Mouse (Mus musculus): ENCODE measurements around the gene Olfr524. TPM values are rescaled to one million over a fixed set of nuclear protein-coding genes. Genes with fewer than 3 reads are reported as not detected.

Olfr524 gene
- polyA plus RNA-seq, 2 experiments, result not detected

- ATAC-seq (ENCODE audit: low FRiP score, low read depth) (no peak), DNase-seq (ENCODE audit: low spot score) (no peak)
- Histone ChIP-seq H3K4me3 (replicated peaks; ENCODE audit: low read length) (peak within 1 kb of the TSS; percentile 20), H3K36me3 (ENCODE audit: control insufficient read depth, insufficient read depth, low read length) (no peaks in the 10 kb centered on the region), H3K27ac (replicated peaks; ENCODE audit: low read depth, low read length) (no peak within 1 kb of the TSS), H3K4me1 (ENCODE audit: control insufficient read depth, insufficient read depth, low read length) (0 out of 2 replicates have a peak, but pooled peaks cover 3% of the 10 kb centered on the region), H3K27me3 (ENCODE audit: control insufficient read depth, insufficient read depth, low read length) (peaks cover 27% of the 10 kb centered on the region), H3K9ac (ENCODE audit: low read depth, low read length, severe bottlenecking) (peak within 1 kb of the TSS; percentile 31; the same call in 1 of the 2 replicates), H3K9me3 (ENCODE audit: control insufficient read depth, low read length) (no peaks in the 10 kb centered on the region), H3K4me2 (replicated peaks; ENCODE audit: low read depth, low read length, severe bottlenecking) (peak within 1 kb of the TSS; percentile 33; the same call in 1 of the 2 replicates)
- 1% methylated on average over 19 of the region's 28 CpGs for WGBS
- no peak for TF ChIP-seq POLR2A (IDR thresholded peaks at IDR 0.05; ENCODE audit: borderline replicate concordance, extremely low read depth, insufficient read depth, insufficient read length)
Observed at GRCm38 (mm10) chr7:140154218-140154927, 51.4 kb downstream of the Olfr524 start, which contains the start of gene Sprn. TSS of gene Sprn (minus strand) at chr7:140154877.

DNA sequence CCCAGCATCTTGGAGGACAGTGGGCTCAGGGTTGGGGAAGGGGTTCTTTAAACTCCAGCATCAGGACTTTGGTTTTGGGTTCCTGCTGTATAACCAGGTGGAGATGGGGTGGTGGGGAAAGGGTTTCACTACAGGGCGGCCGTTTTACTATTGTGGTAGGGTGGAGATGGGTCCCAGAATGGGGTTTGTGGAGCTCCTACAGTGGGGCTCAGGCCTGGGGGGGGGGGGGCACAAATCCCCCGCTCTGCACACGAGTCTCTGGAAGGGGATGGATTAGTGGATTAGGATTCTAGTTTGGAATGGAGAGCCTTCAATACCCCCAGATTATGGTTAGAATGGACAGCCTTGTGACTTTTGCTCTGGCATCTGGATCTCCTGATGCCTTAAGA, 51.9 kb downstream of the Olfr524 start:
- Histone ChIP-seq H3K36me3 (ENCODE audit: control insufficient read depth, insufficient read depth, low read length) (0 out of 2 replicates have a peak, but pooled peaks cover under 1% of the 10 kb centered on the region), H3K27ac (replicated peaks; ENCODE audit: low read depth, low read length) (no peak overlapping the region), H3K4me2 (replicated peaks; ENCODE audit: low read depth, low read length, severe bottlenecking) (no peak overlapping the region), H3K9me3 (ENCODE audit: control insufficient read depth, low read length) (no peaks in the 10 kb centered on the region), H3K4me1 (ENCODE audit: control insufficient read depth, insufficient read depth, low read length) (0 out of 2 replicates have a peak, but pooled peaks cover 3% of the 10 kb centered on the region), H3K27me3 (ENCODE audit: control insufficient read depth, insufficient read depth, low read length) (peaks cover 27% of the 10 kb centered on the region), H3K4me3 (replicated peaks; ENCODE audit: low read length) (peak overlapping the region; percentile 20; the same call in 1 of the 2 replicates), H3K9ac (ENCODE audit: low read depth, low read length, severe bottlenecking) (peak overlapping the region; percentile 31; the same call in 1 of the 2 replicates)
- no peak for DNase-seq (ENCODE audit: low spot score)
- 30% methylated on average over 4 of the region's 4 CpGs for WGBS
- no peak for TF ChIP-seq POLR2A (IDR thresholded peaks at IDR 0.05; ENCODE audit: borderline replicate concordance, extremely low read depth, insufficient read depth, insufficient read length)
- ATAC-seq (ENCODE audit: low FRiP score, low read depth), result no peak

- no peak for ATAC-seq (ENCODE audit: low FRiP score, low read depth)
- TF ChIP-seq POLR2A (IDR thresholded peaks at IDR 0.05; ENCODE audit: borderline replicate concordance, extremely low read depth, insufficient read depth, insufficient read length), result no peak
- peak overlapping the region; percentile 34; the same call in 1 of the 2 replicates for H3K9ac ChIP-seq (ENCODE audit: low read depth, low read length, severe bottlenecking)
- H3K36me3 ChIP-seq (ENCODE audit: control insufficient read depth, insufficient read depth, low read length), result 0 out of 2 replicates have a peak, but pooled peaks cover 2% of the 10 kb centered on the region
- peaks cover 27% of the 10 kb centered on the region for H3K27me3 ChIP-seq (ENCODE audit: control insufficient read depth, insufficient read depth, low read length)
- no peak for DNase-seq (ENCODE audit: low spot score)
- H3K4me1 ChIP-seq (ENCODE audit: control insufficient read depth, insufficient read depth, low read length), result 0 out of 2 replicates have a peak, but pooled peaks cover 3% of the 10 kb centered on the region
- H3K27ac ChIP-seq (replicated peaks; ENCODE audit: low read depth, low read length), result no peak overlapping the region
- 3% methylated on average over 25 of the region's 28 CpGs for WGBS
- peak overlapping the region; percentile 19; the same call in 1 of the 2 replicates for H3K4me3 ChIP-seq (replicated peaks; ENCODE audit: low read length)
- no peaks in the 10 kb centered on the region for H3K9me3 ChIP-seq (ENCODE audit: control insufficient read depth, low read length)
- H3K4me2 ChIP-seq (replicated peaks; ENCODE audit: low read depth, low read length, severe bottlenecking), result peak overlapping the region; percentile 46
Observed at GRCm38 (mm10) chr7:140153383-140153782, 52.4 kb downstream of the Olfr524 start.

Other genes starting within 250 kb of the Olfr524 start
- gene 6430531B16Rik, start 227.2 kb downstream of the Olfr524 start, polyA plus RNA-seq (2012; rRNA removed), result 0.08 and 0.40 TPM in 2 replicates
- gene 6430531B16Rik, start 227.2 kb downstream of the Olfr524 start, polyA plus RNA-seq (2014; fragmentation: Nextera tagmentation; extraction: Ambion mirVana), result 0.75 TPM in 1 of 2 replicates, not detected in the other
- gene Adam8, start 213.4 kb downstream of the Olfr524 start, polyA plus RNA-seq (2012; rRNA removed), result 8.8 and 9.5 TPM in 2 replicates
- gene Adam8, start 213.4 kb downstream of the Olfr524 start, polyA plus RNA-seq (2014; fragmentation: Nextera tagmentation; extraction: Ambion mirVana), result 1.8 and 2.2 TPM in 2 replicates
- 58.3 and 75.1 TPM in 2 replicates for gene Zfp511, start 169.6 kb downstream of the Olfr524 start, polyA plus RNA-seq (2012; rRNA removed)
- 37.2 and 41.1 TPM in 2 replicates for gene Zfp511, start 169.6 kb downstream of the Olfr524 start, polyA plus RNA-seq (2014; fragmentation: Nextera tagmentation; extraction: Ambion mirVana)
- gene Tubgcp2, start 169.3 kb downstream of the Olfr524 start, polyA plus RNA-seq (2012; rRNA removed), result 69.1 and 76.7 TPM in 2 replicates
- gene Tubgcp2, start 169.3 kb downstream of the Olfr524 start, polyA plus RNA-seq (2014; fragmentation: Nextera tagmentation; extraction: Ambion mirVana), result 58.8 and 66.2 TPM in 2 replicates
- not detected in 2 replicates for gene Msx3, start 156.9 kb downstream of the Olfr524 start, polyA plus RNA-seq (2012; rRNA removed)
- gene Msx3, start 156.9 kb downstream of the Olfr524 start, polyA plus RNA-seq (2014; fragmentation: Nextera tagmentation; extraction: Ambion mirVana), result not detected in 2 replicates
- gene Caly, start 123.4 kb downstream of the Olfr524 start, polyA plus RNA-seq (2012; rRNA removed), result 0.46 and 0.65 TPM in 2 replicates
- gene Caly, start 123.4 kb downstream of the Olfr524 start, polyA plus RNA-seq (2014; fragmentation: Nextera tagmentation; extraction: Ambion mirVana), result 0.69 and 0.77 TPM in 2 replicates
- 0.80 and 13.6 TPM in 2 replicates for gene Prap1, start 112.6 kb downstream of the Olfr524 start, polyA plus RNA-seq (2012; rRNA removed)
- 0.33 TPM in 1 of 2 replicates, not detected in the other for gene Prap1, start 112.6 kb downstream of the Olfr524 start, polyA plus RNA-seq (2014; fragmentation: Nextera tagmentation; extraction: Ambion mirVana)
- 30.3 TPM in 2 replicates for gene Fuom, start 103.5 kb downstream of the Olfr524 start, polyA plus RNA-seq (2012; rRNA removed)
- gene Fuom, start 103.5 kb downstream of the Olfr524 start, polyA plus RNA-seq (2014; fragmentation: Nextera tagmentation; extraction: Ambion mirVana), result 28.3 and 28.8 TPM in 2 replicates
- 12.6 and 13.5 TPM in 2 replicates for gene Paox, start 90.2 kb downstream of the Olfr524 start, polyA plus RNA-seq (2012; rRNA removed)
- 17.8 and 19.4 TPM in 2 replicates for gene Paox, start 90.2 kb downstream of the Olfr524 start, polyA plus RNA-seq (2014; fragmentation: Nextera tagmentation; extraction: Ambion mirVana)
- gene Echs1, start 89.5 kb downstream of the Olfr524 start, polyA plus RNA-seq (2012; rRNA removed), result 78.1 and 127 TPM in 2 replicates
- 153 and 159 TPM in 2 replicates for gene Echs1, start 89.5 kb downstream of the Olfr524 start, polyA plus RNA-seq (2014; fragmentation: Nextera tagmentation; extraction: Ambion mirVana)
- 26.5 and 28.8 TPM in 2 replicates for gene Mtg1, start 68.4 kb downstream of the Olfr524 start, polyA plus RNA-seq (2012; rRNA removed)
- 22.9 and 28.4 TPM in 2 replicates for gene Mtg1, start 68.4 kb downstream of the Olfr524 start, polyA plus RNA-seq (2014; fragmentation: Nextera tagmentation; extraction: Ambion mirVana)
- 0.20 and 0.24 TPM in 2 replicates for gene Sprn, start 51.1 kb downstream of the Olfr524 start, polyA plus RNA-seq (2012; rRNA removed)
- 0.14 and 0.26 TPM in 2 replicates for gene Sprn, start 51.1 kb downstream of the Olfr524 start, polyA plus RNA-seq (2014; fragmentation: Nextera tagmentation; extraction: Ambion mirVana)
- gene Olfr522, start 41.2 kb downstream of the Olfr524 start, polyA plus RNA-seq (2012; rRNA removed), result not detected in 2 replicates
- not detected in 2 replicates for gene Olfr522, start 41.2 kb downstream of the Olfr524 start, polyA plus RNA-seq (2014; fragmentation: Nextera tagmentation; extraction: Ambion mirVana)
- gene Olfr523, start 32.7 kb downstream of the Olfr524 start, polyA plus RNA-seq (2012; rRNA removed), result not detected in 2 replicates
- not detected in 2 replicates for gene Olfr523, start 32.7 kb downstream of the Olfr524 start, polyA plus RNA-seq (2014; fragmentation: Nextera tagmentation; extraction: Ambion mirVana)
- gene Cd163l1, start 12.3 kb upstream of the Olfr524 start, polyA plus RNA-seq (2012; rRNA removed), result 0.04 and 0.05 TPM in 2 replicates
- 0.11 TPM in 2 replicates for gene Cd163l1, start 12.3 kb upstream of the Olfr524 start, polyA plus RNA-seq (2014; fragmentation: Nextera tagmentation; extraction: Ambion mirVana)
- gene 5830411N06Rik, start 41.3 kb upstream of the Olfr524 start, polyA plus RNA-seq (2012; rRNA removed), result 0.01 and 0.03 TPM in 2 replicates
- gene 5830411N06Rik, start 41.3 kb upstream of the Olfr524 start, polyA plus RNA-seq (2014; fragmentation: Nextera tagmentation; extraction: Ambion mirVana), result not detected in 2 replicates
- gene Olfr525, start 114.9 kb upstream of the Olfr524 start, polyA plus RNA-seq (2012; rRNA removed), result not detected in 2 replicates
- gene Olfr525, start 114.9 kb upstream of the Olfr524 start, polyA plus RNA-seq (2014; fragmentation: Nextera tagmentation; extraction: Ambion mirVana), result not detected in 2 replicates
- gene Olfr527, start 128.1 kb upstream of the Olfr524 start, polyA plus RNA-seq (2012; rRNA removed), result not detected in 2 replicates
- not detected in 2 replicates for gene Olfr527, start 128.1 kb upstream of the Olfr524 start, polyA plus RNA-seq (2014; fragmentation: Nextera tagmentation; extraction: Ambion mirVana)
- gene Olfr60, start 155.7 kb upstream of the Olfr524 start, polyA plus RNA-seq (2012; rRNA removed), result not detected in 2 replicates
- not detected in 2 replicates for gene Olfr60, start 155.7 kb upstream of the Olfr524 start, polyA plus RNA-seq (2014; fragmentation: Nextera tagmentation; extraction: Ambion mirVana)
- gene Olfr530, start 170.4 kb upstream of the Olfr524 start, polyA plus RNA-seq (2012; rRNA removed), result not detected in 2 replicates
- gene Olfr530, start 170.4 kb upstream of the Olfr524 start, polyA plus RNA-seq (2014; fragmentation: Nextera tagmentation; extraction: Ambion mirVana), result not detected in 2 replicates
- not detected in 2 replicates for gene Olfr531, start 197.0 kb upstream of the Olfr524 start, polyA plus RNA-seq (2012; rRNA removed)
- not detected in 2 replicates for gene Olfr531, start 197.0 kb upstream of the Olfr524 start, polyA plus RNA-seq (2014; fragmentation: Nextera tagmentation; extraction: Ambion mirVana)
- not detected in 2 replicates for gene Olfr532, start 215.7 kb upstream of the Olfr524 start, polyA plus RNA-seq (2012; rRNA removed)
- not detected in 2 replicates for gene Olfr532, start 215.7 kb upstream of the Olfr524 start, polyA plus RNA-seq (2014; fragmentation: Nextera tagmentation; extraction: Ambion mirVana)

All from limb, embryonic 14.5 days (tissue).